Mouse (Mus musculus) liver, postnatal 0 days (tissue): ENCODE measurements at regions not wholly inside any gene's neighbourhood (a gene's known extent, or its start where the extent isn't known, plus 50 kb on each side); places are given as distances from the start of the nearest gene placed in this dataset.

Source experiments
- ATAC-seq: fragments of 200-750 bp; cut with Nextera tagmentation; 2 replicates; pipeline ENCODE4 v1.8.0; 2017; ENCODE audit warnings: mild to moderate bottlenecking, moderate library complexity
- DNase-seq: peaks from one replicate; pipeline ENCODE4 v3.0.0-alpha.2; 2016
- H3K27ac ChIP-seq: fragments of 300-500 bp; sonication (generic); 2 replicates; pipeline ENCODE4 v1.5.1; 2014; ENCODE audit warnings: antibody characterized with exemption, moderate library complexity, mild to moderate bottlenecking, low read depth
- H3K27me3 ChIP-seq: fragments of 300-500 bp; sonication (generic); 2 replicates; pipeline ENCODE4 v1.6.1; 2014; ENCODE audit warnings: low read length, control low read depth, mixed read lengths; ENCODE audit not compliant: insufficient read depth
- H3K36me3 ChIP-seq: fragments of 300-500 bp; sonication (generic); replicated peaks from 2 replicates; pipeline ENCODE4 v1.6.1; 2014; ENCODE audit warnings: mild to moderate bottlenecking, control low read depth, low read length, moderate library complexity, mixed read lengths; ENCODE audit not compliant: insufficient read depth
- H3K4me1 ChIP-seq: fragments of 300-500 bp; sonication (generic); 2 replicates; pipeline ENCODE4 v1.6.1; 2014; ENCODE audit warnings: antibody characterized with exemption, mild to moderate bottlenecking, control low read depth; ENCODE audit not compliant: insufficient read depth
- H3K4me2 ChIP-seq: fragments of 300-500 bp; sonication (generic); 2 replicates; pipeline ENCODE4 v1.6.1; 2014; ENCODE audit warnings: low read depth, mild to moderate bottlenecking, low read length, moderate library complexity, mixed read lengths
- H3K4me3 ChIP-seq: fragments of 300-500 bp; sonication (generic); 2 replicates; pipeline ENCODE4 v1.5.1; 2014; ENCODE audit warnings: low read depth, low read length
- H3K9ac ChIP-seq: fragments of 300-500 bp; sonication (generic); replicated peaks from 2 replicates; pipeline ENCODE4 v1.6.1; 2014; ENCODE audit warnings: mild to moderate bottlenecking, moderate library complexity
- H3K9me3 ChIP-seq: fragments of 300-500 bp; sonication (generic); 2 replicates; pipeline ENCODE4 v1.6.1; 2016; ENCODE audit warnings: mild to moderate bottlenecking, control low read depth, low read length, mixed read lengths
- CTCF ChIP-seq: sonication (generic); IDR thresholded peaks from 2 replicates; pipeline ENCODE4 v1.5.1; 2016; ENCODE audit warnings: antibody characterized with exemption, low read depth
- EP300 ChIP-seq: IDR thresholded peaks from 2 replicates; pipeline ENCODE4 v1.6.1; 2016; ENCODE audit warnings: antibody characterized with exemption, low read depth, mild to moderate bottlenecking
- WGBS: fragments of 180-500 bp; shearing (Covaris S2); extraction: QIAGEN DNeasy Blood & Tissue Kit; methylation state at CpG from one replicate; pipeline ENCODE4 v1.1.7; 2014; ENCODE audit not compliant: insufficient replicate concordance; 5-methylcytosine and 5-hydroxymethylcytosine counted together

GRCm38 (mm10) chr9:78879955-78880642, 264.8 kb downstream of the Cd109 start:
- ATAC-seq: no peak
- H3K27ac ChIP-seq: no peak overlapping the region
- H3K4me1 ChIP-seq: no peaks in the 10 kb centered on the region
- no peak for TF ChIP-seq EP300
- no peak for TF ChIP-seq CTCF
- H3K9me3 ChIP-seq: no peaks in the 10 kb centered on the region
- no peak overlapping the region for H3K4me2 ChIP-seq
- no peak overlapping the region for H3K4me3 ChIP-seq
- no peak overlapping the region for H3K9ac ChIP-seq
- WGBS: 67% methylated on average over 6 of the region's 6 CpGs
- H3K36me3 ChIP-seq: no peaks in the 10 kb centered on the region
- no peaks in the 10 kb centered on the region for H3K27me3 ChIP-seq
- DNase-seq: no peak

GRCm38 (mm10) chr9:78880643-78881306, 265.4 kb downstream of the Cd109 start:
- WGBS: 70% methylated on average over 4 of the region's 4 CpGs
- H3K4me1 ChIP-seq: no peaks in the 10 kb centered on the region
- H3K4me2 ChIP-seq: no peak overlapping the region
- ATAC-seq (no peak), DNase-seq (no peak)
- H3K4me3 ChIP-seq: no peak overlapping the region
- H3K27ac ChIP-seq: no peak overlapping the region
- no peak overlapping the region for H3K9ac ChIP-seq
- no peaks in the 10 kb centered on the region for H3K9me3 ChIP-seq
- no peaks in the 10 kb centered on the region for H3K27me3 ChIP-seq
- H3K36me3 ChIP-seq: no peaks in the 10 kb centered on the region
- TF ChIP-seq EP300: no peak

GRCm38 (mm10) chr9:78881307-78881790, 266.0 kb downstream of the Cd109 start:
- Histone ChIP-seq H3K36me3 (no peaks in the 10 kb centered on the region), H3K4me3 (no peak overlapping the region), H3K9ac (no peak overlapping the region), H3K4me1 (no peaks in the 10 kb centered on the region), H3K27ac (no peak overlapping the region), H3K27me3 (no peaks in the 10 kb centered on the region), H3K4me2 (no peak overlapping the region), H3K9me3 (no peaks in the 10 kb centered on the region)
- ATAC-seq: no peak
- TF ChIP-seq CTCF (no peak), EP300 (no peak)
- no peak for DNase-seq
- WGBS: 65% methylated on average over 5 of the region's 5 CpGs

- DNase-seq (no peak), ATAC-seq (no peak)
- no peaks in the 10 kb centered on the region for H3K27me3 ChIP-seq
- H3K4me2 ChIP-seq: no peak overlapping the region
- WGBS: 81% methylated on average over 9 of the region's 9 CpGs
- H3K27ac ChIP-seq: no peak overlapping the region
- no peak overlapping the region for H3K9ac ChIP-seq
- no peaks in the 10 kb centered on the region for H3K4me1 ChIP-seq
- no peaks in the 10 kb centered on the region for H3K9me3 ChIP-seq
- H3K4me3 ChIP-seq: no peak overlapping the region
- TF ChIP-seq CTCF (no peak), EP300 (no peak)
- no peaks in the 10 kb centered on the region for H3K36me3 ChIP-seq
Measured at GRCm38 (mm10) chr9:78903211-78903610, 287.9 kb downstream of the Cd109 start.

GRCm38 (mm10) chr9:78917336-78917735, 302.0 kb downstream of the Cd109 start:
- Histone ChIP-seq H3K27me3 (no peaks in the 10 kb centered on the region), H3K27ac (no peak overlapping the region), H3K9ac (no peak overlapping the region), H3K9me3 (no peaks in the 10 kb centered on the region), H3K36me3 (no peaks in the 10 kb centered on the region), H3K4me2 (no peak overlapping the region), H3K4me1 (no peaks in the 10 kb centered on the region), H3K4me3 (no peak overlapping the region)
- 71% methylated on average over 1 of the region's 1 CpGs for WGBS
- DNase-seq (no peak), ATAC-seq (no peak)
- TF ChIP-seq EP300: no peak
- TF ChIP-seq CTCF: no peak

- Histone ChIP-seq H3K27ac (no peak overlapping the region), H3K9ac (no peak overlapping the region), H3K36me3 (no peaks in the 10 kb centered on the region), H3K9me3 (no peaks in the 10 kb centered on the region), H3K4me3 (no peak overlapping the region), H3K27me3 (no peaks in the 10 kb centered on the region), H3K4me2 (no peak overlapping the region), H3K4me1 (no peaks in the 10 kb centered on the region)
- TF ChIP-seq CTCF: no peak
- no peak for TF ChIP-seq EP300
- no peak for DNase-seq
- whole genome bisulfite sequencing: 75% methylated on average over 7 of the region's 7 CpGs
- no peak for ATAC-seq
Measured at GRCm38 (mm10) chr9:78925977-78926593, 310.7 kb downstream of the Cd109 start.
